Mouse (Mus musculus): ENCODE results near the gene Gak. TPM values are rescaled to one million over a fixed set of nuclear protein-coding genes. Genes with fewer than 3 reads are reported as not detected.

The Gak gene
- polyA plus RNA-seq, 1 experiment from 2014 or later: 46.7 TPM

DNA sequence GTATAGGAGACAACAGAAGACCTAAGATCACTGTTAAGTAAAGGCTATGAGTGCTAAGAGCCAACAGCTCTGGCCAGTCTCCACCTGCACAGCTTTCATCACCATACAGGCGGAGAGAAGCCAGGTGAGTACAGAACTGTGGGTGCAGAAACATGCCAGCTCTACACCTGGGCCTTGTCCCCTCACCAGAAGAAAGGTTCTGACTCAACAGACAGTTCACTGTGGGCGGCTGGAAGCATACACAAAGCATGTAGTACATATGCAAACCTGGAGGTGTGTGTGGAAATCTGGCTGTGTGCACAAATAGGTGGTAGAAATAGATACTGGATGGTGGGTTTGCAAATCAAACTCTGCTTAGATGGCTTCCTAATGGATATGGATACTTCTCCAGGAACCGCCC, 107.0 kb downstream of the Gak start:
- no peaks in the 10 kb centered on the region for H3K36me3 ChIP-seq
- no peak for ATAC-seq (ENCODE audit: insufficient number of reproducible peaks, insufficient read depth, low FRiP score, low TSS enrichment, low read depth)
- H3K4me1 ChIP-seq: 0 out of 2 replicates have a peak, but pooled peaks cover 2% of the 10 kb centered on the region
- H3K4me2 ChIP-seq: no peak overlapping the region
- H3K4me3 ChIP-seq: no peak overlapping the region
- H3K27me3 ChIP-seq: no peaks in the 10 kb centered on the region
- 82% methylated on average over 3 of the region's 3 CpGs for WGBS
- H3K9me3 ChIP-seq: no peaks in the 10 kb centered on the region
- no peak overlapping the region for H3K27ac ChIP-seq
- H3K9ac ChIP-seq: no peak overlapping the region

DNA sequence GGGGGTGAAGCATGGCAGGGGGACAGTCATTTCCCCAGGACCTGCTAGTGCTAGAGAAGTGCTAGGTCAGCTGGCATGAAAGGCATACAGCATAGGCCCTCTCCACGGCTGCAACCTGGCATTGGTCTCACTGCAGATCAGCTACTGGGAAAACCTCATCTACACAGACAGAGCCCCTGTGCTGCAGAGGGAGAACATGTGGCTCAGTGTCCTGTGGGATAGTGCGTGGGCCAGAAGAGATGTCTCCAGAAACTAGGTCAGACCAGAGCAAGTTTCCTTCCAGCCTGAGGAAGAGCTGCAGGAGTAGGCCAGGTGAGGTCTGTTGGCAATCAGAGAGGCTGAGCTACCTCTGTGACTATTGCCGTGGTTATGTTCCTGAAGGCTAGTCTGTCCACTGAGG, 107.7 kb downstream of the Gak start:
- H3K4me1 ChIP-seq: 0 out of 2 replicates have a peak, but pooled peaks cover 2% of the 10 kb centered on the region
- no peak overlapping the region for H3K4me3 ChIP-seq
- H3K36me3 ChIP-seq: no peaks in the 10 kb centered on the region
- H3K27me3 ChIP-seq: no peaks in the 10 kb centered on the region
- H3K9me3 ChIP-seq: no peaks in the 10 kb centered on the region
- H3K9ac ChIP-seq: no peak overlapping the region
- H3K27ac ChIP-seq: no peak overlapping the region
- 76% methylated on average over 3 of the region's 3 CpGs for WGBS
- H3K4me2 ChIP-seq: no peak overlapping the region
- ATAC-seq (ENCODE audit: insufficient number of reproducible peaks, insufficient read depth, low FRiP score, low TSS enrichment, low read depth): no peak

DNA sequence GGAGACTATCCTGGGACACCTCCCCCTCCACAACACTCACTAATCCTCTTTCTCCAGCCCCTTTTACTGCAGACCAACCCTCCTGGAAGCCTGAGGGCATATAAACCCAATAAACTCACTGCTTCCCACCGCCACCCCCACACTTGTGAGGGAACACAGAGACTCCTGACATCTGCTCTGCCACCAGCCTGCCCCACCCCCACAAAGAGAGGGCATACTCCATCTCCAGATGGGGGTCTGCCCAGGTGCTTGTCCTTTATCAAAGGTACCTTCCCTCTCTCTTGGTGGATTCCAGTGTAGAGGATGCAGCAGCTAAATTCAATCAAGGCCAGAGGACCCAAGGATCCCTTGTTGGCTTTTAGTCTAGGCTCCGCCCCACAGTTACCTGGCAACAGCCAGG, 108.5 kb downstream of the Gak start:
- 52% methylated on average over 2 of the region's 2 CpGs for WGBS
- Histone ChIP-seq H3K4me2 (no peak overlapping the region), H3K9me3 (no peaks in the 10 kb centered on the region), H3K9ac (no peak overlapping the region), H3K4me1 (0 out of 2 replicates have a peak, but pooled peaks cover 2% of the 10 kb centered on the region), H3K27ac (no peak overlapping the region), H3K4me3 (no peak overlapping the region), H3K36me3 (no peaks in the 10 kb centered on the region), H3K27me3 (no peaks in the 10 kb centered on the region)
- ATAC-seq (ENCODE audit: insufficient number of reproducible peaks, insufficient read depth, low FRiP score, low TSS enrichment, low read depth): no peak

DNA sequence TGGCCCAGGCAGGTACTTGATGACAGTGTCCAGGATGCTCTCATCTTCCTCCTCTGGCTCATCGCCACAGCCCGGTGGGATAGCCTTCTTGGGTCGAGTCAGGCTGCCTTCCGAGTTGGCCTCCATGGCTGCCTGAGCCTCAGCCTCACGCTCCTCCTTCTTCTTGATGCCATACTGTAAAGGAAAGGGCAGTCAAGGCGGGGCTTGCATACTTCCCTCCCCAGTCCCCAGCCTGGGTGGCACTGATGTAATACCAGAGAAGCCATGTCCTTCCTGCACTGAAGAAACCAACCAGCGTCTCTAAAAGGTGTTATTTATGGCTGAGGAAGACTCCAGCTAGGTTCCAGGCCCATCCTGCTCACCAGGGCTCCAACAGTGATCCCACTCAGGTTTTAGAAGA, 109.4 kb downstream of the Gak start:
- WGBS: 82% methylated on average over 7 of the region's 7 CpGs

More for the DNA sequence above, 109.4 kb downstream of the Gak start:
- H3K27ac ChIP-seq: no peak overlapping the region
- ATAC-seq (ENCODE audit: insufficient number of reproducible peaks, insufficient read depth, low FRiP score, low TSS enrichment, low read depth): no peak
- H3K9me3 ChIP-seq: no peaks in the 10 kb centered on the region
- H3K4me1 ChIP-seq: 0 out of 2 replicates have a peak, but pooled peaks cover 2% of the 10 kb centered on the region
- H3K4me3 ChIP-seq: no peak overlapping the region
- H3K9ac ChIP-seq: no peak overlapping the region
- no peak overlapping the region for H3K4me2 ChIP-seq
- no peaks in the 10 kb centered on the region for H3K27me3 ChIP-seq
- H3K36me3 ChIP-seq: no peaks in the 10 kb centered on the region

Other genes starting within 250 kb of the Gak start
- gene Pde6b, start 241.4 kb downstream of the Gak start, polyA plus RNA-seq (2015; fragmentation: Nextera tagmentation; extraction: Ambion mirVana): 0.36 and 0.62 TPM in 2 replicates
- 451 and 456 TPM in 2 replicates for gene Atp5k, start 195.3 kb downstream of the Gak start, polyA plus RNA-seq (2015; fragmentation: Nextera tagmentation; extraction: Ambion mirVana)
- gene Mfsd7a, start 180.9 kb downstream of the Gak start, polyA plus RNA-seq (2015; fragmentation: Nextera tagmentation; extraction: Ambion mirVana): 0.13 and 0.74 TPM in 2 replicates
- gene Pcgf3, start 168.5 kb downstream of the Gak start, polyA plus RNA-seq (2015; fragmentation: Nextera tagmentation; extraction: Ambion mirVana): 22.8 and 30.4 TPM in 2 replicates
- gene Cplx1, start 79.7 kb downstream of the Gak start, polyA plus RNA-seq (2015; fragmentation: Nextera tagmentation; extraction: Ambion mirVana): 0.66 and 1.0 TPM in 2 replicates
- 23.7 and 25.8 TPM in 2 replicates for gene Tmem175, start within 50 bp of the Gak start, polyA plus RNA-seq (2015; fragmentation: Nextera tagmentation; extraction: Ambion mirVana)
- gene Idua, start 30.6 kb upstream of the Gak start, polyA plus RNA-seq (2015; fragmentation: Nextera tagmentation; extraction: Ambion mirVana): 14.6 and 15.3 TPM in 2 replicates
- gene Dgkq, start 39.9 kb upstream of the Gak start, polyA plus RNA-seq (2015; fragmentation: Nextera tagmentation; extraction: Ambion mirVana): 14.3 and 18.8 TPM in 2 replicates
- 1.1 and 1.3 TPM in 2 replicates for gene Slc26a1, start 45.8 kb upstream of the Gak start, polyA plus RNA-seq (2015; fragmentation: Nextera tagmentation; extraction: Ambion mirVana)
- gene Fgfrl1, start 62.6 kb upstream of the Gak start, polyA plus RNA-seq (2015; fragmentation: Nextera tagmentation; extraction: Ambion mirVana): 14.4 and 26.7 TPM in 2 replicates
- not detected in 2 replicates for gene Rnf212, start 145.2 kb upstream of the Gak start, polyA plus RNA-seq (2015; fragmentation: Nextera tagmentation; extraction: Ambion mirVana)
- gene Tmed11, start 165.6 kb upstream of the Gak start, polyA plus RNA-seq (2015; fragmentation: Nextera tagmentation; extraction: Ambion mirVana): not detected in 2 replicates
- gene Vmn2r8, start 179.1 kb upstream of the Gak start, polyA plus RNA-seq (2015; fragmentation: Nextera tagmentation; extraction: Ambion mirVana): not detected in 2 replicates
- not detected in 2 replicates for gene Vmn2r9, start 222.8 kb upstream of the Gak start, polyA plus RNA-seq (2015; fragmentation: Nextera tagmentation; extraction: Ambion mirVana)

All from embryonic facial prominence, embryonic 13.5 days (tissue).